Mouse (Mus musculus) forebrain, embryonic 14.5 days (tissue): ENCODE measurements around the gene Afap1l2. TPM values are rescaled to one million over a fixed set of nuclear protein-coding genes. Genes with fewer than 3 reads are reported as not detected.

Source experiments
- ATAC-seq: fragments of 200-750 bp; cut with Nextera tagmentation; 2 replicates; pipeline ENCODE4 v1.8.0; 2017; ENCODE audit warnings: mild to moderate bottlenecking, moderate library complexity
- DNase-seq: peaks from one replicate; pipeline ENCODE4 v3.0.0-alpha.2; 2015; ENCODE audit warnings: low spot score
- H3K27ac ChIP-seq: fragments of 300-500 bp; sonication (generic); 2 replicates; pipeline ENCODE4 v1.5.1; 2014; ENCODE audit warnings: low read depth, mild to moderate bottlenecking, control low read depth, low read length, moderate library complexity
- H3K27me3 ChIP-seq: fragments of 300-500 bp; sonication (generic); replicated peaks from 2 replicates; pipeline ENCODE4 v1.6.1; 2014; ENCODE audit warnings: low read length, control low read depth, mixed read lengths; ENCODE audit not compliant: control insufficient read depth, insufficient read depth
- H3K36me3 ChIP-seq: fragments of 300-500 bp; sonication (generic); 2 replicates; pipeline ENCODE4 v1.6.1; 2014; ENCODE audit warnings: low read length, control low read depth; ENCODE audit not compliant: control insufficient read depth, insufficient read depth
- H3K4me1 ChIP-seq: fragments of 300-500 bp; sonication (generic); 2 replicates; pipeline ENCODE4 v1.6.1; 2014; ENCODE audit warnings: antibody characterized with exemption, low read length, control low read depth; ENCODE audit not compliant: control insufficient read depth, insufficient read depth
- H3K4me2 ChIP-seq: fragments of 300-500 bp; sonication (generic); 2 replicates; pipeline ENCODE4 v1.6.1; 2014; ENCODE audit warnings: mild to moderate bottlenecking, control low read depth, low read length
- H3K4me3 ChIP-seq: fragments of 300-500 bp; sonication (generic); 2 replicates; pipeline ENCODE4 v1.5.1; 2014; ENCODE audit warnings: low read depth, low read length, control low read depth
- H3K9ac ChIP-seq: fragments of 300-500 bp; sonication (generic); 2 replicates; pipeline ENCODE4 v1.6.1; 2014; ENCODE audit warnings: mild to moderate bottlenecking, low read length, control low read depth, moderate library complexity
- H3K9me3 ChIP-seq: fragments of 300-500 bp; sonication (generic); replicated peaks from 2 replicates; pipeline ENCODE4 v1.6.1; 2016; ENCODE audit warnings: low read length, control low read depth, mixed read lengths; ENCODE audit not compliant: control insufficient read depth
- WGBS: fragments of 180-500 bp; shearing (Covaris S2); extraction: QIAGEN DNeasy Blood & Tissue Kit; methylation state at CpG from one replicate; pipeline ENCODE4 v1.1.7; 2014; 5-methylcytosine and 5-hydroxymethylcytosine counted together
- polyA plus RNA-seq: library from polyadenylated mRNA; unstranded; fragments of >200 nt; fragmentation: Nextera tagmentation; extraction: Ambion mirVana; gene quantifications from 2 replicates; pipeline ENCODE4 v1.2.1, GENCODE M21; 2014

The Afap1l2 gene
- polyA plus RNA-seq, 1 experiment from 2014 or later, result 4.9 TPM

- 93% methylated on average over 15 of the region's 15 CpGs for WGBS
- Histone ChIP-seq H3K4me1 (no peaks in the 10 kb centered on the region), H3K27me3 (no peaks in the 10 kb centered on the region), H3K4me3 (no peak overlapping the region), H3K9me3 (no peaks in the 10 kb centered on the region), H3K27ac (no peak overlapping the region), H3K36me3 (no peaks in the 10 kb centered on the region), H3K4me2 (no peak overlapping the region), H3K9ac (no peak overlapping the region)
- no peak for DNase-seq
- ATAC-seq, result no peak
These were observed 28.8 kb upstream of the Afap1l2 start for GRCm38 (mm10) chr19:57036860-57037259.

GRCm38 (mm10) chr19:57031582-57031981, 23.6 kb upstream of the Afap1l2 start:
- WGBS, result 80% methylated on average over 4 of the region's 4 CpGs
- Histone ChIP-seq H3K4me3 (no peak overlapping the region), H3K36me3 (no peaks in the 10 kb centered on the region), H3K4me1 (no peaks in the 10 kb centered on the region), H3K27ac (no peak overlapping the region), H3K4me2 (no peak overlapping the region), H3K27me3 (no peaks in the 10 kb centered on the region), H3K9me3 (no peaks in the 10 kb centered on the region), H3K9ac (no peak overlapping the region)
- ATAC-seq (no peak), DNase-seq (no peak)

- H3K9me3 ChIP-seq, result no peaks in the 10 kb centered on the region
- H3K4me2 ChIP-seq, result no peak overlapping the region
- H3K9ac ChIP-seq, result no peak overlapping the region
- ATAC-seq (no peak), DNase-seq (no peak)
- H3K27me3 ChIP-seq, result no peaks in the 10 kb centered on the region
- no peaks in the 10 kb centered on the region for H3K36me3 ChIP-seq
- no peak overlapping the region for H3K27ac ChIP-seq
- H3K4me3 ChIP-seq, result no peak overlapping the region
- H3K4me1 ChIP-seq, result no peaks in the 10 kb centered on the region
- 96% methylated on average over 6 of the region's 6 CpGs for WGBS
These were observed 21.4 kb upstream of the Afap1l2 start for GRCm38 (mm10) chr19:57029461-57029860.

GRCm38 (mm10) chr19:57028327-57029179, 20.5 kb upstream of the Afap1l2 start:
- Histone ChIP-seq H3K27ac (no peak overlapping the region), H3K9ac (no peak overlapping the region), H3K4me3 (no peak overlapping the region), H3K9me3 (no peaks in the 10 kb centered on the region), H3K4me1 (no peaks in the 10 kb centered on the region), H3K27me3 (no peaks in the 10 kb centered on the region), H3K36me3 (no peaks in the 10 kb centered on the region), H3K4me2 (no peak overlapping the region)
- no peak for ATAC-seq
- no peak for DNase-seq
- 31% methylated on average over 8 of the region's 8 CpGs for WGBS

- H3K4me3 ChIP-seq, result no peak overlapping the region
- H3K27me3 ChIP-seq, result no peaks in the 10 kb centered on the region
- 74% methylated on average over 4 of the region's 4 CpGs for WGBS
- no peaks in the 10 kb centered on the region for H3K4me1 ChIP-seq
- H3K27ac ChIP-seq, result no peak overlapping the region
- H3K4me2 ChIP-seq, result no peak overlapping the region
- H3K9ac ChIP-seq, result no peak overlapping the region
- no peak for ATAC-seq
- DNase-seq, result no peak
- no peaks in the 10 kb centered on the region for H3K9me3 ChIP-seq
- H3K36me3 ChIP-seq, result no peaks in the 10 kb centered on the region
These were observed 18.5 kb upstream of the Afap1l2 start for GRCm38 (mm10) chr19:57026501-57026900.

GRCm38 (mm10) chr19:57017785-57018179, 9.8 kb upstream of the Afap1l2 start:
- Histone ChIP-seq H3K27me3 (no peaks in the 10 kb centered on the region), H3K9me3 (no peaks in the 10 kb centered on the region), H3K36me3 (no peaks in the 10 kb centered on the region), H3K4me2 (no peak overlapping the region), H3K9ac (no peak overlapping the region), H3K4me1 (no peaks in the 10 kb centered on the region), H3K27ac (no peak overlapping the region), H3K4me3 (no peak overlapping the region)
- no peak for DNase-seq
- WGBS, result 87% methylated on average over 8 of the region's 8 CpGs
- ATAC-seq, result no peak

GRCm38 (mm10) chr19:57016995-57017784, 9.2 kb upstream of the Afap1l2 start:
- Histone ChIP-seq H3K4me2 (no peak overlapping the region), H3K36me3 (no peaks in the 10 kb centered on the region), H3K9ac (no peak overlapping the region), H3K27me3 (no peaks in the 10 kb centered on the region), H3K9me3 (no peaks in the 10 kb centered on the region), H3K4me1 (no peaks in the 10 kb centered on the region), H3K4me3 (no peak overlapping the region), H3K27ac (no peak overlapping the region)
- ATAC-seq, result no peak
- 60% methylated on average over 15 of the region's 15 CpGs for WGBS
- DNase-seq, result no peak

GRCm38 (mm10) chr19:57014808-57015207, 6.8 kb upstream of the Afap1l2 start:
- no peak for DNase-seq
- no peaks in the 10 kb centered on the region for H3K4me1 ChIP-seq
- no peak overlapping the region for H3K4me2 ChIP-seq
- ATAC-seq, result no peak
- 87% methylated on average over 3 of the region's 3 CpGs for WGBS
- no peaks in the 10 kb centered on the region for H3K9me3 ChIP-seq
- no peaks in the 10 kb centered on the region for H3K27me3 ChIP-seq
- H3K9ac ChIP-seq, result no peak overlapping the region
- no peak overlapping the region for H3K27ac ChIP-seq
- H3K36me3 ChIP-seq, result no peaks in the 10 kb centered on the region
- H3K4me3 ChIP-seq, result no peak overlapping the region

- Histone ChIP-seq H3K36me3 (no peaks in the 10 kb centered on the region), H3K9ac (no peak overlapping the region), H3K4me1 (no peaks in the 10 kb centered on the region), H3K9me3 (no peaks in the 10 kb centered on the region), H3K27me3 (peaks cover 4% of the 10 kb centered on the region; the same call in 1 of the 2 replicates), H3K27ac (no peak overlapping the region), H3K4me2 (no peak overlapping the region), H3K4me3 (no peak overlapping the region)
- ATAC-seq (no peak), DNase-seq (no peak)
- WGBS, result 62% methylated on average over 6 of the region's 6 CpGs
These were observed 5.2 kb upstream of the Afap1l2 start for GRCm38 (mm10) chr19:57013271-57013677.
